Mouse (Mus musculus) heart, adult 2 months (tissue): ENCODE measurements around the gene C130074G19Rik.

Experiments
- CTCF ChIP-seq: fragments of 200-600 bp; IDR thresholded peaks from 2 replicates; pipeline ENCODE4 v1.8.1; 2022; ENCODE audit warnings: antibody characterized with exemption, mild to moderate bottlenecking, moderate library complexity
- EP300 ChIP-seq: fragments of 200-500 bp; IDR thresholded peaks from 2 replicates; pipeline ENCODE4 v1.6.1; 2011; ENCODE audit warnings: low read depth, low read length, control low read depth; ENCODE audit not compliant: insufficient read depth
- POLR2A ChIP-seq: fragments of 200-500 bp; IDR thresholded peaks from 2 replicates; pipeline ENCODE4 v1.6.1; 2011; ENCODE audit warnings: mild to moderate bottlenecking, low read depth, low read length, control low read depth; ENCODE audit not compliant: insufficient read depth

GRCm38 (mm10) chr1:184922824-184923223 is 39.8 kb upstream of the C130074G19Rik start:
- TF ChIP-seq POLR2A = no peak
- no peak for TF ChIP-seq EP300
- no peak for TF ChIP-seq CTCF
